Mouse (Mus musculus) neural tube, embryonic 11.5 days (tissue): ENCODE data around the gene Ptprd. TPM values are rescaled to one million over a fixed set of nuclear protein-coding genes. Genes with fewer than 3 reads are reported as not detected.

Source experiments
- ATAC-seq: fragments of 200-750 bp; cut with Nextera tagmentation; 2 replicates; pipeline ENCODE4 v1.8.0; 2017; ENCODE audit warnings: moderate number of reproducible peaks, mild to moderate bottlenecking, moderate TSS enrichment, moderate library complexity; ENCODE audit not compliant: insufficient read depth, low FRiP score, low TSS enrichment
- DNase-seq: peaks from one replicate; pipeline ENCODE4 v3.0.0-alpha.2; 2015; ENCODE audit warnings: low spot score
- H3K27ac ChIP-seq: fragments of 300-500 bp; sonication (generic); 2 replicates; pipeline ENCODE4 v1.5.1; 2014; ENCODE audit warnings: low read depth, mild to moderate bottlenecking, low read length
- H3K27me3 ChIP-seq: fragments of 300-500 bp; sonication (generic); 2 replicates; pipeline ENCODE4 v1.6.1; 2014; ENCODE audit warnings: mild to moderate bottlenecking, low read length, mixed read lengths; ENCODE audit not compliant: control insufficient read depth, insufficient read depth
- H3K36me3 ChIP-seq: fragments of 300-500 bp; sonication (generic); 2 replicates; pipeline ENCODE4 v1.6.1; 2014; ENCODE audit warnings: mild to moderate bottlenecking, low read length, moderate library complexity, mixed read lengths; ENCODE audit not compliant: control insufficient read depth, insufficient read depth
- H3K4me1 ChIP-seq: fragments of 300-500 bp; sonication (generic); 2 replicates; pipeline ENCODE4 v1.6.1; 2014; ENCODE audit warnings: low read length, mixed read lengths; ENCODE audit not compliant: control insufficient read depth, insufficient read depth
- H3K4me2 ChIP-seq: fragments of 300-500 bp; sonication (generic); 2 replicates; pipeline ENCODE4 v1.6.1; 2014; ENCODE audit warnings: low read depth, mild to moderate bottlenecking, moderate library complexity
- H3K4me3 ChIP-seq: fragments of 300-500 bp; sonication (generic); 2 replicates; pipeline ENCODE4 v1.5.1; 2014; ENCODE audit warnings: low read depth, low read length
- H3K9ac ChIP-seq: fragments of 300-500 bp; sonication (generic); 2 replicates; pipeline ENCODE4 v1.6.1; 2014; ENCODE audit warnings: mild to moderate bottlenecking, low read length
- H3K9me3 ChIP-seq: fragments of 300-500 bp; sonication (generic); 2 replicates; pipeline ENCODE4 v1.6.1; 2016; ENCODE audit warnings: low read length; ENCODE audit not compliant: control insufficient read depth
- WGBS: fragments of 180-500 bp; shearing (Covaris S2); extraction: QIAGEN DNeasy Blood & Tissue Kit; methylation state at CpG from one replicate; pipeline ENCODE4 v1.1.7; 2014; 5-methylcytosine and 5-hydroxymethylcytosine counted together
- polyA plus RNA-seq: library from polyadenylated mRNA; unstranded; fragments of >200 nt; fragmentation: Nextera tagmentation; extraction: Ambion mirVana; gene quantifications from 2 replicates; pipeline ENCODE4 v1.2.1, GENCODE M21; 2014

Gene Ptprd
- polyA plus RNA-seq, 1 experiment from 2014 or later: 41.2 TPM

DNA sequence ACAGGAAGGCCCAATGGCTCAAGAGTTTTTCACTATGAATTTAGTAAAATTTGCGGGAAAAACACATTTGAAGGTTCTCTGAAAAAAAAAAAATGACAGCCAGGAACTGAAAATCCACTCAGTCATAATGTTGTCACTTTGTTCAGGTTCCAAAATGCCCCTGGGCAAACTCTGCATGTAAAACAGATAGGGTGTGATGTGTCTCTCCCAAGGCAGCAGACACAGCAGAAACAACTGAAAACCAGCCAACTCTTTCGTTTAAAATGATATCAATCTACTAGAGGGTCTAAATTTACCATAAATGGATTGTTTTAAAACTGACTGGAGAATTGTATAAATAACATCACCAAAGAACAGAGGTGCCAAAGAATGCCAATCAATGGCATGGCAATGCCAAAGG, 1925.7 kb downstream of the Ptprd start:
- 68% methylated on average over 2 of the region's 2 CpGs for WGBS
- no peaks in the 10 kb centered on the region for H3K36me3 ChIP-seq
- DNase-seq: no peak

DNA sequence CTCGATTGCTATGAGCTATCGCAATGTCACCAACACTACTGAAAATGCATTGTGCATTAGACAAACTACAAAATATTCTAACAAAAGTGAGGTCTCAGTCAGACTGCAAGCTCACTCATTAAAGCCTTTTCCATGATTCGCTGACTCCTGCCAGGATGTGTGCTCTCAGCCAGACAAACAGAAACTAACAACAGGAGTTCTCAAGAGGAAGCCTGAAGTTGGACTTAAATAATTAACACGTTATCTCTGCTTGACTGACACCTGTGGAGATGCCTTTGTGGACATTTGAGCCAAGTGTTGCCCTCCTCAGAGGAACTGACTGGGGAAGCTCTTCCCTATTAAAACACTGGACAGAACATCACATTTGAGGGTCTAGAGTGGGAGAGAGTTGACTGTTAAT, 1928.9 kb downstream of the Ptprd start:
- no peak for DNase-seq
- 41% methylated on average over 4 of the region's 4 CpGs for WGBS
- H3K4me3 ChIP-seq: no peak overlapping the region

More for the DNA sequence above, 1925.7 kb downstream of the Ptprd start:
- H3K4me3 ChIP-seq: no peak overlapping the region
- no peaks in the 10 kb centered on the region for H3K27me3 ChIP-seq
- no peak overlapping the region for H3K9ac ChIP-seq
- no peak overlapping the region for H3K4me2 ChIP-seq
- H3K9me3 ChIP-seq: no peaks in the 10 kb centered on the region
- ATAC-seq: no peak
- H3K27ac ChIP-seq: no peak overlapping the region
- H3K4me1 ChIP-seq: peaks cover 8% of the 10 kb centered on the region; the same call in 1 of the 2 replicates

DNA sequence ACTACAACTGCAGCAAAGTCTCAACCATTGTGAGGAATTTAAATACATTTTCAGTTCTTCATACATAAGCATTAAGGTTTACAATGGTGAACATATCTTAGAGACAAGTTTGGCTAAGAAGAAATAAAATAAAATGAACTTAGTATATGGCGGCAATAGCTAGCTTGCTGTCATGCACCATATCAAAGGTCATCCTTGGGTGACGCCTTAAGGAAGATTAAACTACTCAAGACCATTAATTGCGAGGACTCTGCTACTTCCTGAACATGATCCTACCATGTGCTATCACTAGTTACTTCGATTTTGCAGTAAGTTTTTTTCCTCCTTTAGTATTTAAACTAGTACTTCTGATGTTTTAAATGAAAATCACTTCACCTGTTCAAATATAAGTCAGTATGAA, 1949.0 kb downstream of the Ptprd start:
- Histone ChIP-seq H3K9ac (no peak overlapping the region), H3K27ac (no peak overlapping the region), H3K4me1 (no peaks in the 10 kb centered on the region; the same call in 1 of the 2 replicates), H3K4me2 (no peak overlapping the region), H3K4me3 (no peak overlapping the region), H3K36me3 (no peaks in the 10 kb centered on the region), H3K9me3 (no peaks in the 10 kb centered on the region), H3K27me3 (no peaks in the 10 kb centered on the region)
- DNase-seq (no peak), ATAC-seq (no peak)
- WGBS: 89% methylated on average over 4 of the region's 4 CpGs

More for the DNA sequence above, 1928.9 kb downstream of the Ptprd start:
- H3K9me3 ChIP-seq: no peaks in the 10 kb centered on the region
- no peak overlapping the region for H3K27ac ChIP-seq
- no peak for ATAC-seq
- H3K4me1 ChIP-seq: 0 out of 2 replicates have a peak, but pooled peaks cover 2% of the 10 kb centered on the region
- no peak overlapping the region for H3K9ac ChIP-seq
- no peak overlapping the region for H3K4me2 ChIP-seq
- no peaks in the 10 kb centered on the region for H3K36me3 ChIP-seq
- no peaks in the 10 kb centered on the region for H3K27me3 ChIP-seq

DNA sequence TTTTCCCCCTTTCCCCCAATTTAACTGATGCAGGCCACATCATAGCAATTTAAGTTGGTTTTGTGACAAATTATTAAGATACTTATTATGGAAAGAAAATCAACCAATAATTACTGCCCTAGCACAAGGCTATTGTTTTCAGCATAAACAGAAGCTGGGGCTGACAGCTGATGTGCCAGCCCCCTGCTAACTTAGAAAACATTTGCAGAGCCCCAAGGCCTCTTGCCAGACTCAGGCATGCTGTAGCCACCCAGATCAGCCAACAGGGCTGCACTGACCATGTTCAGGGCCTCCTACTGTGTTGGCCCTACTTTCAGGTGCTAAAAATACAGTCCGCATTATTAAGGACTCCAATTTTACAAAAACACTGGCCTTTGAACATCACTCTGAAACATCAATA, 1951.1 kb downstream of the Ptprd start:
- no peaks in the 10 kb centered on the region for H3K36me3 ChIP-seq
- no peaks in the 10 kb centered on the region for H3K27me3 ChIP-seq
- H3K9me3 ChIP-seq: no peaks in the 10 kb centered on the region
- DNase-seq (no peak), ATAC-seq (no peak)
- H3K9ac ChIP-seq: no peak overlapping the region
- H3K27ac ChIP-seq: no peak overlapping the region
- H3K4me2 ChIP-seq: no peak overlapping the region
- no peaks in the 10 kb centered on the region; the same call in 1 of the 2 replicates for H3K4me1 ChIP-seq
- WGBS: 95% methylated on average over 1 of the region's 1 CpGs
- H3K4me3 ChIP-seq: no peak overlapping the region

DNA sequence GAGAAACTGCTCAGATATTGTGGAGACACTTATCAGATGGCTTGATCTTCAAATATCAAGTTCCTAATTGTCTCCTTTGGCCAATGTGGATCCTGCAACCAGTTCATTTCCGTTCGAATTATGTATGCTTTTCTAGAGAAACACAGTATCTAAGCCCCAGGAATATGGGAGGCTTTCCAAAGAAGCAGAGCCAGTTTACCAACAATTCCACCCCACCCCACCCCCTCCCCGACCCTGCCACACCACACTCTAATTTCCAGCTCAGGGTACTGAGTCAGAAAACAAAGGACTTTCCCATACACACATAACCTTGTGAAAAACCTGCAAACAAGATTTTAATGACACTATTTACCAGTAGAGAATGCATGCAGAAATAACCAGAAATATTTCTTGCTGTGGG, 1951.5 kb downstream of the Ptprd start:
- H3K4me3 ChIP-seq: no peak overlapping the region
- whole genome bisulfite sequencing: 79% methylated on average over 3 of the region's 3 CpGs
- H3K27me3 ChIP-seq: no peaks in the 10 kb centered on the region
- H3K9me3 ChIP-seq: no peaks in the 10 kb centered on the region
- ATAC-seq (no peak), DNase-seq (no peak)
- H3K36me3 ChIP-seq: no peaks in the 10 kb centered on the region
- H3K9ac ChIP-seq: no peak overlapping the region
- no peak overlapping the region for H3K4me2 ChIP-seq
- no peaks in the 10 kb centered on the region; the same call in 1 of the 2 replicates for H3K4me1 ChIP-seq
- H3K27ac ChIP-seq: no peak overlapping the region

DNA sequence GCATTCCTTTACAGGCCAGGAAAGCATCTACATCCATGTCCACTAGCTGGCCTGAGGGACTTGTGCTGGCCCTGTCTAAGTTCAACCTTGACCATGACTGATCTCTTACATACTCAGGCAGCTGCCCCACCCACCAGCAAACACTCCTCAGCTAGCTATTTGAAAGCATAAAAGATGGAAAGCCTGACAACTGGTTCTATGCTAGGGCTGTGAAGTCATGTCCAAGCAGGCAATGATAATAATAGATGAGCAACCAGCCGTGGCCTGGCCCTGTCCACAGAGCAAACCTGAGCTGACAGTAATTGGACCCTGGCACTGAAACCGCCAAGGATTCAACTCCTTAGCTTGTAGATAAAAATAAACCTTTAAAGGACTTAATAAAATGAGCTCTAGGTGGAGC, 1952.1 kb downstream of the Ptprd start:
- H3K36me3 ChIP-seq: no peaks in the 10 kb centered on the region
- H3K4me3 ChIP-seq: no peak overlapping the region
- H3K27ac ChIP-seq: no peak overlapping the region
- no peaks in the 10 kb centered on the region for H3K27me3 ChIP-seq
- no peak overlapping the region for H3K9ac ChIP-seq
- WGBS: 64% methylated on average over 2 of the region's 2 CpGs
- DNase-seq: no peak
- no peak overlapping the region for H3K4me2 ChIP-seq
- H3K4me1 ChIP-seq: no peaks in the 10 kb centered on the region; the same call in 1 of the 2 replicates
- ATAC-seq: no peak
- H3K9me3 ChIP-seq: no peaks in the 10 kb centered on the region

DNA sequence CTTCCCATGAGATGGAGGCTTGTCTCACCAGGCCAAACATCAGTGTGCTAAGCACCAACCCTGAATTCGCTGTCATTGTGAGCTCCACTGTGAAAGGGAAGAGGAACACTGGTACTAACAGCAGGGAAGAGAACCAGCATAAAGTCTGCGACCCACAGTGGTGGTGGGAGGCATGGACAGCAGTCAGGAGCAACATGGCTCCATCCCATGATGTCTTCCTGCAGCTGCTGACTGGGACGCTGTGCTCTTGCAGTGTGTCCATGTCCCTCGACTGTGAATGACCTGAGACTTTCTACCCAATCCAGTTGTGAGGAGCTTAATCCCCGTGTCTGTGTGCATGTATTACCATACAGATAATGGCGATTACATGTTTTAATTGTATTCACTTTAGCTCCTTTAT, 1967.4 kb downstream of the Ptprd start:
- Histone ChIP-seq H3K9me3 (no peaks in the 10 kb centered on the region), H3K27me3 (no peaks in the 10 kb centered on the region), H3K9ac (no peak overlapping the region), H3K27ac (0 out of 2 replicates have a peak overlapping the region, but pooled peaks have one; percentile 34), H3K4me1 (peaks cover 6% of the 10 kb centered on the region), H3K36me3 (no peaks in the 10 kb centered on the region), H3K4me3 (no peak overlapping the region), H3K4me2 (no peak overlapping the region)
- 56% methylated on average over 6 of the region's 6 CpGs for WGBS
- no peak for DNase-seq
- ATAC-seq: peak; percentile 69

DNA sequence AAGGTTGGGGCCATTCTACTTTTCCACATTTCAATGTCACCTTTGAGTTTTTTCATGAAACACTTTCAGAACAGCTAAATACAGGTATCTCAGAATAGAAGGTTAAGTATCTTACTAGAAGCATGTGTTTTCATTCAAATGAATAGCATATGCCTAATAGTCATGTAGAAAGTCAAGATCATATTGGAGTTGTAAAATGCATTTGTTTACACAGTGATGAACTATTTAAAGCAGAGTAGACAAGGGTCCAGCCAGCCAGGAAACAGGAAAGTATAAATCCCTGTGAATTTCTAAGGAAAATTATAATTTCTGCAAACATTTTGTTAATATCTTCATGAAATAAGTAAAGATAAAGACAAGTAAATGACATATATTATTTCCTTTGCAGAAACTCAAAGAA, 1970.2 kb downstream of the Ptprd start:
- H3K4me3 ChIP-seq: no peak overlapping the region
- H3K27me3 ChIP-seq: no peaks in the 10 kb centered on the region
- H3K36me3 ChIP-seq: no peaks in the 10 kb centered on the region
- H3K4me2 ChIP-seq: no peak overlapping the region
- peaks cover 6% of the 10 kb centered on the region for H3K4me1 ChIP-seq
- no peak overlapping the region for H3K9ac ChIP-seq
- no peaks in the 10 kb centered on the region for H3K9me3 ChIP-seq
- no peak for ATAC-seq
- no peak overlapping the region for H3K27ac ChIP-seq
- DNase-seq: no peak

DNA sequence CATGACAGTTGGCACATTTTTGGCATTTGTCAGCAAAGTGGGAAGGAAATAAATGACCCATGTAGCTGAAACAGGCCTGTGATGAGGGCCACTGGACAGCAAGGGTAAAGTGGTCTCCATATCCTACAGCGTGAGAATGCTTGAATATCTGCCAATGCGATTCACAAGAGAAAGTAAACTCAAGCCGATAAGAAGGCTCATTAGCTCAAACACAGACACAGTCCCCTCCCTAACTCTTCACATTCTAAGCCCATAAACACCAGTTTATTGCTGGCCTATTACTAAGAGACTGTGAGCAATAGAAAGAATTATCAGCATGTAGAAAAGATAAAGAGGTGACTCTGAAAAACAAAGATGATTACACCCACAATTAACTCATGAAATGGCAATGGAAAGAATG, 1970.6 kb downstream of the Ptprd start:
- H3K9me3 ChIP-seq: no peaks in the 10 kb centered on the region
- no peaks in the 10 kb centered on the region for H3K27me3 ChIP-seq
- DNase-seq (no peak), ATAC-seq (no peak)
- WGBS: 37% methylated on average over 3 of the region's 3 CpGs
- H3K4me2 ChIP-seq: no peak overlapping the region
- no peak overlapping the region for H3K4me3 ChIP-seq
- peaks cover 6% of the 10 kb centered on the region for H3K4me1 ChIP-seq
- H3K9ac ChIP-seq: no peak overlapping the region
- no peaks in the 10 kb centered on the region for H3K36me3 ChIP-seq
- H3K27ac ChIP-seq: no peak overlapping the region
